In the genomic region with DNA sequence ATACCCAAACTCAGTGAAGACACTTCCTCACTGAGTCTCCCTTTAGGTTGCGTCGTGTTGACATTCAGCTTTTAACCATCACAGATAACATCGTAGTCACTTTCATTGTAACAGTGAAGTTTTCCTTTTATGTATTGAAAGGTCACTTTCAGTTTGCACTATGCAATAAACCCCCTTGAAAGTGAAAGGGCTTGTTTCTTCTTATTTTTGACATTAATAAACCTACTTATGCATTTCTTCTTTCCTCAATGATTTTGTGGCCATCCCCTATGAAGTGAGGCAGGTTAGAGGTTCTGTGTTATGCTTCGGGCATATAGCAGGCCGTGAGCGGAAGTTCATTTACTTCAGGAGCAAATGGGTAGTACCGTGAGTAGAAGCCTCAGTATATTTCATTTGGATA, we compare ENCODE assay signal across 19 mouse cellular contexts. TPM values are rescaled to one million over a fixed set of nuclear protein-coding genes. Genes with fewer than 3 reads are reported as not detected.
"Had no signal": no experiment of that assay in that cellular context is flagged by ENCODE, and none has a peak within 500 bp of the region (broad histone marks: within the 10 kb centered on the region; RNA-seq: fewer than 3 reads in every experiment).

No protein-coding gene starts in this region.

- H3K36me3 ChIP-seq: midbrain, embryonic 10.5 days; midbrain, embryonic 12.5 days; neural tube, embryonic 13.5 days; neural tube, embryonic 15.5 days; stomach, embryonic 15.5 days had no signal

- DNase-seq: lung, adult 18-20 months; lung, embryonic 14.5 days; lung, postnatal 10 days; lung, postnatal 4 days; midbrain, embryonic 14.5 days; right cerebral cortex, postnatal 14 days; thymus, adult 2 months; thymus, postnatal 25 days; thymus, postnatal 4 days had no signal

- H3K4me1 ChIP-seq: midbrain, embryonic 12.5 days; neural tube, embryonic 13.5 days; neural tube, embryonic 15.5 days; stomach, embryonic 15.5 days had no signal

- ATAC-seq: midbrain, embryonic 16.5 days had no signal

- H3K4me2 ChIP-seq: lung, embryonic 14.5 days; midbrain, embryonic 12.5 days; neural tube, embryonic 13.5 days; neural tube, embryonic 15.5 days; stomach, embryonic 15.5 days had no signal

- H3K9me3 ChIP-seq: midbrain, embryonic 10.5 days; midbrain, embryonic 12.5 days; neural tube, embryonic 13.5 days; neural tube, embryonic 15.5 days; stomach, embryonic 15.5 days had no signal

- H3K4me3 ChIP-seq: midbrain, embryonic 10.5 days; midbrain, embryonic 12.5 days; myocyte; neural tube, embryonic 13.5 days; neural tube, embryonic 15.5 days; stomach, embryonic 15.5 days had no signal

- H3K9ac ChIP-seq: lung, embryonic 14.5 days; midbrain, embryonic 12.5 days; neural tube, embryonic 13.5 days; neural tube, embryonic 15.5 days; stomach, embryonic 15.5 days had no signal

- H3K27ac ChIP-seq: midbrain, embryonic 10.5 days; midbrain, embryonic 12.5 days; neural tube, embryonic 13.5 days; neural tube, embryonic 15.5 days; stomach, embryonic 15.5 days; stomach, postnatal 0 days had no signal

- H3K27me3 ChIP-seq: midbrain, embryonic 12.5 days; neural tube, embryonic 13.5 days; neural tube, embryonic 15.5 days; stomach, embryonic 15.5 days had no signal

RNA-seq across cellular contexts. Expression of a gene that starts 34.2 kb away (rescaled TPM):
- total RNA-seq: megakaryocyte, adult 5-6 weeks; megakaryocyte-erythroid progenitor cell, adult 5-6 weeks had no signal
- polyA plus RNA-seq: lung, embryonic 14.5 days had no signal
